Mouse (Mus musculus) spleen, postnatal 36 days (tissue): ENCODE data around the gene Hdac4.

Experiments
- DNase-seq, 2 experiments: peaks; one replicate each; pipeline ENCODE4 v3.0.0; 2022; ENCODE audit warnings: low spot score in 2 of 2, mixed read lengths in 1 of 2

Gene Hdac4

DNA sequence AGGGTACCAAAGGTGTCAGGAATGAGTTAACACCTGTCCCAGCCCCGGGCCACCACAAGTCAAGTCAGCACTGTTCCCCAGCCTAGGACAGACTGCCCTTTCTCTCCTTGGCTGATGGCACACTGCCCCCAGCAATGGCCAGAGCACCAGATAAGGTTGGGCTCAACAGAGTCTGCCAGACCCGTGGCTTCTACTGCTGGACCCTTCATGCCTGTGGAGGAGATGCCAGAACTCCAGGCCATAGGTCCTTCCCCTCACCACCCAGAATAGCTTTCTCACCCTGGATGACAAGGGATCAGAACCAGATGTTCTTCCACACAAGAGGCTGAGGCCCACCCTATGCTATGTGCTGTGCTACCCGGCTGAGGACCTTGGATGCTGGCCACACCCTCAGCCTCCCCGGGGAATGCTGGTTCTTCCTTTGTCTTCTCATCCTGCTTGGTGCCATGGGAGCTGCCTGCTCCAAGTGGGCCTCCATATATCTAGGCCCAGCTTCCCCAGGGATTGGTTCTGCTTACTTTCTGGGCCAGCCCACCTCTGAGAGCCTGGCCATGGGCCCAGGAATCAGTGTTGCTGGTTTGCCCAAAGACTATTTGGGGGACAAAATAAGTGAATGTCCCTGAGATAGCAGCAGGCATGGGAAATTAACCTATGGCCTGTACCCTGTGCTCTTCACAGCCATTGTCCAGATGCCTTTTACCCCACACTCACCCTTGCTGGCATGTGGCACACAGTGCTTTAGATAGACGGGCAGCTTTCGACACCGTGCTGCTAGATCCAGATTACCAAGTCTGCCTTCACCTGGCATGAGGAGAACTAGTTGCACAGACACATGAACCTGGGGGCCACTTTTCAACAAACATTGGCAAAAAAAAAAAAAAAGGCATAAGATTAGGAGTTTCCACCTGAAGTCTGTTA, 273.0 kb downstream of the Hdac4 start:
- DNase-seq: no peak

- no peak for DNase-seq
Observed at GRCm38 (mm10) chr1:91921702-91922101, 273.8 kb downstream of the Hdac4 start.

DNA sequence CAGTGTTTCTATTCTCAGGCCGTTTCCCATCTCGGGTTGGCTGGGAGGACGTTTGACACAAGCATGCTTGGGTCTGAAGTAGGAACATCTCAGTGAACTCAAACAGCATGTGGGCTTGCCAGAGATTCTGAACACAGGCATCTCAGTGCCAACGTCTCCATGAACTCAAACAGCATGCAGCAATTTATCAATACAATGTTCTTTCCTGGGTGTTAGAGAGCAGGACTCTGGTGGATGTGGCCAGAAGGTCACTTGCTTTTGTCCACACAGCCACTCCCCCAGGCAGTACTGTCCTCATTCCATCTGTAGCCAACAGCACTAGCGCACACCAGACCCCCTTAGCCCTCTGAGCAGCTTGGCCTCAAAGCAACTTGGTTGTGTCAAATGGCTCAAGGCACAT, 274.2 kb downstream of the Hdac4 start:
- no peak for DNase-seq

DNA sequence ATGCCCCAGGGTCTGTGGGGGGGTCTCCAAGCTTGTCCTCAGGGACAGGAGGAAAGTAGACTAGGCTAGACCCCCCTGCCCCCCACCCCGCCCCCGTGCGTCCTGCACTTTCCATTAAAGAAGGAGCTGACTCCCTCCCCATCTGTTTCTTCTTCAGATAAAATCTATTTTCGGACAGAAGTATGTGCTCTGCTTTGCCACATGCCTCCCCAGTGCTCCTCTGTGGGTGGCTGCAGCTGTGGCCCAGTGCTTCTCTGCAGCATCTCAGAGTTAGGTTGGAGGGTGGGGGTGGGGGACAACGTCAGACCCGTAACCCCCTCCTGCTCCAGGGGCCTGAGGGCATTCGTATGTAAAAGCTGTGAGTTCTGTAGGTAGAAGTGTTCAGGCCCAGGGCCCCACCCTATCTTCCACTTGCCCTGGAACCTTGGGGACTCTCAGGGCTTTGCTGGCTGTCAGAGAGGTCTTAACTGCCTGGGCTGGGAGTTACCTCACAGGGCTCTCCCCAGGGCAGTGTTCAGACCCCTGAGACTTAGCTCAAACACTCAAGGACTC, 275.4 kb downstream of the Hdac4 start:
- no peak for DNase-seq

DNA sequence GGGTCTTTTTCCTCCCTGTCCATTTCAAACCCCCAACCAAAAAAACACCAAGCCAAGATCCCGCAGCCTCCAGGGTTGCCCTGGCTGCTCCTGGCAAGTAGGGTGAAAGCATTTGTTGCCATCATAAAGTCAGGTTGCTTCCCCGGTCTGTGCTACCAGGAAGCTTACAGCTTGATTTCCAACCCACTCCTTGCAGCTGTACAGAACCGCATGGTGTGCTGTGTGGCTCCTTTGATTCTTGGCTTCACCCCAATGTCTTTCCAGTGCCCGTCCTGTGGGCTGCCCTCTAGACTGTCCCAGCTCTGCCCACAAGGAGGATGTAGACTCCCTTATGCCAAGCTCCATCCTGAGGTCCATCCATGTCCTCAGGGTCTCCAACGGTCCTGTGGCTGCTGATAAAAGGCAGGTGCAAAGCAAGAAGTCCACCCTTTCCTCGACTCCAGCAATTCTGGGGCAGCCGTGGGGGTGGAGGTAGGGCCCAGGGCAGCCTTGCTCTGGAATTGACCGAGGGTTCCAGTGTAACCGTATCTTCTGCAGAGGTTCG, 277.2 kb downstream of the Hdac4 start:
- no peak for DNase-seq

DNA sequence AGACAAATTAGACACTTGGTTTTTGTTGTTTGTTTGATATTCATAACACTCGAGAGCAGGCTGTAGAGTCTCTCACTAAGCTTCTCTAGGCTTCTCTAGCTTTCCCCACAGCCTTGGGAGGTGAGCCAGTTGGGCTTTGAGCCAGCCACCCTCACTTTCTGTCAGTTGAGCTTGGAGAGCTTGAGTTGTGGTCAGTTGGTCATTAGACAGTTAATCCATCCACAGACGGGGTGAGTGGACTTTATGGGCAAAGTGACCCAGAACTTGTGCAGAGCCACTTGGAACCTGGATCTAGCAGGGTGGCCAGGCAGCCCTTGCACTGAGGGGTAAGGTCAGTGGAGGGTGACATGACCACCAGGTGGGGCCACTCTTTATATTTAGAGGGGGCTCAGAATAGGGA, 277.9 kb downstream of the Hdac4 start:
- DNase-seq: no peak

- DNase-seq: no peak
Observed at GRCm38 (mm10) chr1:91915961-91916360, 279.5 kb downstream of the Hdac4 start.

DNA sequence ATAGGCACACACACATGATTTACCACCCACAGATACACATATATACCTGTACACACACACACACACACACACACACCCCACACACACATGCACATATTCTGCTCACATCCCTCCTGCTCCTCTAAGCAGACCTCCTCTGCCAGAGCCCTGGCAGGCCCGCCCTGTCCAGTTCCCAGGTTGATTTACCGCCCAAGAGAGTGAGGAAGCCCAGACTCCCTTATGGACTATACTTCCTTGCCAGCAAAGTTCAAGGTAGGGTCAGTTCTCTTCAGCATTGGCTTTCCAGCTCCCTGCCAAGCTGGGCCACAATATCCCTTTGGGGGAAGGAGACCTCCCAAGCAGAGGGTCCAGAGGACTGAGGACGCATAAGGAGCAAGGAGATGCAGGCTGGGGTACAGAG, 280.9 kb downstream of the Hdac4 start:
- DNase-seq: no peak

DNA sequence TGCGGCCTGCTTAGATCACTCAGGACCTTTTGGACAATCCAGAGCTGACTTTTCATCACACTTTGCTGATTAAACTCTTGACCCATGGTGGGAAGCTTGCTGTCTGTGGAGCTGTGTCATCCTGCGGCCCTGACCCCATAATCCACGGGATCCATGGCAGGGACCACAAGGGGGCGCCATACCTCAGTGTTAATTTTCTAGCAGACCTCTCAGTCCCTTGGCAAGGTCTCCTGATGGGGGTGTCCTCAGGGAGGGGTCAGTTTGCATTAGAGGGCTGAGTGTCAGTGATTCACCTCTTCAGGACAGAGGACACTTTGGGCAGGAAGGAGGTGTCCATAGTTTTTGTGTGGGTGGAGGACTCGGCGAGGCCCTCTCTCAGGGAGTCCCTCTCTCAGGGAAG, 281.6 kb downstream of the Hdac4 start:
- DNase-seq: peak in 1 of 2 experiments; percentile 6

GRCm38 (mm10) chr1:91912227-91913119, 283.0 kb downstream of the Hdac4 start:
- DNase-seq: no peak

DNA sequence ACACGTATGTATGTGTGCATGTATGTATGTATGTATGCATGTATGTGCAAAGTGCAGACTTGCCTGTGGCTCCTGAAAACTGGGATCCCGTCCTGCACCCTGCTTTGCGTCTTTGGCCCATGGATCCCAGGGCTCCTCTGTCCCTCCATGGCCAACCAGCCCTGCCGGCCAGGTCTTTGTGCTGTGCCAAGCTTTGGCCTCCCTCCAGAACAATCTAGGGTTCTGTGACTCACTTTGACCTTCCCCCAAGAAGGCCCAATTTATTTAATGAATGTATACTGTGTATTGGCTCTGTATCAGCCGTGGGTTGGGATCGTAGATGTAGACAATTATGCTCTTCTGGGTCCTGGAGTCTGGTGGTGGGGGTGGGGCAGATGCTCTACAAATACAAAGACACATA, 290.2 kb downstream of the Hdac4 start:
- DNase-seq: no peak

- DNase-seq: no peak
Observed at GRCm38 (mm10) chr1:91903241-91903981, 292.1 kb downstream of the Hdac4 start.

GRCm38 (mm10) chr1:91897078-91897477, 298.4 kb downstream of the Hdac4 start:
- no peak for DNase-seq

DNA sequence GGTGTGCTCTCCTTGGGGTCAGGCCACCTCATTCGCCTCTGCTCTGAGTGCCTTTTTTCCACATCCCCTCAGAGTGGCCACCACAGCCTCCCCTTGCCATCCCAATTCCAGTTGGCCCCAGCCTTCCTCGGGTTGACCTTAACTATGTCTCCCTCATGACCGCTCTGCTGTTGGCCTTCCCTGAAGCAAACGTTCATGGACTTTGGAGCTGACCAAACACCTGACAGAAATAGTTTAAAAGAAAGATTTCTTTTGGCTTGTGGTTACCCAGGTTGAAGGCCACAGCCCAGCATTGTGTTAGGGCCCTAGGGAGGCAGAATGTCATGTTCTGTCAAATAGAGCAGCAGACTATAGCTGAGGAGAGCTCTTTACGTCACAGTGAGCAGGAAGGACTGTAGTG, 301.2 kb downstream of the Hdac4 start:
- DNase-seq: no peak

DNA sequence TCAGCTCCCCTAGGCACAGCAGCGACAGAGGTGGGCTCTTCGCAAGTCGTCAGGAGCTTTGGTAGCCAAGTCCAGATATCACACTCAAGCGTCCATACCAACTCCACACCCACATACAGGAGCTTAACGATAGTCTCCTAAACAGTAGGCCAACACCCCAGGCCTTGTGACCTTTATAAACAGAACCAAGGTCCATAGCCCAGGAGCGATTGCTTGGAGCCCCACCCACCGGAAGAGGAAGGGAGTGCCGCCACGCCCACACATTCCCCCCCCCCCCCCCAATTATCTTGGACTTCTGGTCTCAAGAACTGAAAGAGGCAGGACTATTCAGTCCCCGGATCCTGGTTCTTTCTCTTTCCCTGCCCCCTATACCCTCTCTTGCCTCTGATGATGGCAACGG, 301.9 kb downstream of the Hdac4 start:
- DNase-seq: no peak

- no peak for DNase-seq
Observed at GRCm38 (mm10) chr1:91883115-91883514, 312.4 kb downstream of the Hdac4 start.

DNA sequence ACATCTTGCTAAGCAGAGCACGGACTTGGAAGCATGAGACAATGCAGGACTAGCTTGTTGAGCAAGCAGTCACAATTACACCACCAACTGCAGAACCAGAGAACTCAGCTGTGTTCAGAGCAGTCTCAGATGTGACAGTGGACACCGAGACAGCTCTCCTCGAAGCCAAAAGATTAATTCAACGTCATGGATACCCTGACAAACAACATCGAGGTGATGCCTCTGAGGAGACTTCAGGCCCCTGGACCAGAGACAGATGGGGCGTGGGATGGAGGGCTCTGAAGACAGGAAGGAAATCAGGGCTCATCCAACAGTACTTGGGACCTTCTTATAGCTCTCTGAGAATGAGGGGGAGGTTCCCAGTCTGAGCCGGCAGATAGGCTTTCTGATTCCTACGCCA, 314.6 kb downstream of the Hdac4 start:
- no peak for DNase-seq

DNA sequence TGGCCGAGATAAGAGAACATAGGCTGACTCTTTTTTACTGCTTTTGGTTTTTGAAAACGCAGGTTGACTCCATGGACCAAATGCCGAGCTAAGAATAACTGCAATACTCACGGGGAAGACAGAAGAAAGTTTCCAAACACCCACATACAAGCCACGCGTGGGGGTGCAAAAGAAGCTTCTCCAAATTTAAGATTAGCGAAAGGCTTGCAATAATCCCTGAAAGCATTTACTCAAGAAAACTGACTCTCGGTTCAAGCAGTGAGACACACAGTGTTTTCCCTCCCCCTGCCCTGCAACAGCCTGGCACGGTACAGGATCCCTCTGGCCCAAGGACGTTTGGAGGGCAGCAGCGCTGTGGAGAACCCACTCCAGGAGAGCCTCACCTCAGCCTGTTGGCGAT, 315.3 kb downstream of the Hdac4 start:
- DNase-seq: no peak
